Mouse (Mus musculus) cerebellum, adult 2 months (tissue): ENCODE results near the gene Mob3b. TPM values are rescaled to one million over a fixed set of nuclear protein-coding genes. Genes with fewer than 3 reads are reported as not detected.

Experiments used
- DNase-seq, 2 experiments: peaks; one replicate each; pipeline ENCODE4 v3.0.0; 2021
- H3K27ac ChIP-seq: fragments of 200-500 bp; 2 replicates; pipeline ENCODE4 v1.5.1; 2012; ENCODE audit warnings: low read length, control low read depth, inconsistent platforms; ENCODE audit not compliant: insufficient read depth
- H3K27me3 ChIP-seq: fragments of 200-500 bp; 2 replicates; pipeline ENCODE4 v1.6.1; 2012; ENCODE audit warnings: inconsistent platforms, mild to moderate bottlenecking, low read length, moderate library complexity; ENCODE audit not compliant: control insufficient read depth, insufficient read depth
- H3K4me1 ChIP-seq: fragments of 200-500 bp; 2 replicates; pipeline ENCODE4 v1.6.1; 2011; ENCODE audit warnings: low read length; ENCODE audit not compliant: control insufficient read depth, insufficient read depth
- H3K4me3 ChIP-seq: fragments of 200-500 bp; replicated peaks from 2 replicates; pipeline ENCODE3; 2011; ENCODE audit warnings: mild to moderate bottlenecking, low read depth, low read length, control low read depth; ENCODE audit not compliant: insufficient read depth
- CTCF ChIP-seq: fragments of 200-500 bp; IDR thresholded peaks from 2 replicates; pipeline ENCODE4 v1.5.1; 2011; ENCODE audit warnings: low read depth, mild to moderate bottlenecking, control low read depth, low read length, moderate library complexity, borderline replicate concordance; ENCODE audit not compliant: insufficient read depth
- POLR2A ChIP-seq: fragments of 200-500 bp; IDR thresholded peaks from 2 replicates; pipeline ENCODE4 v1.6.1; 2011; ENCODE audit warnings: low read length, control low read depth, borderline replicate concordance; ENCODE audit not compliant: insufficient read depth
- WGBS: fragments of 180-500 bp; shearing (Covaris S2); methylation state at CpG from one replicate; pipeline ENCODE4 v1.1.7; 2018; 5-methylcytosine and 5-hydroxymethylcytosine counted together
- polyA plus RNA-seq: library from polyadenylated mRNA; depleted of rRNA; stranded (reverse); fragments of >200 nt; gene quantifications from 2 replicates; pipeline ENCODE4 v1.2.3, GENCODE M21; 2012

Gene Mob3b
- polyA plus RNA-seq, 1 experiment, result 9.5 TPM

GRCm38 (mm10) chr4:35063146-35063719, 94.1 kb downstream of the Mob3b start:
- DNase-seq, result no peak
- Histone ChIP-seq H3K27me3 (no peaks in the 10 kb centered on the region), H3K27ac (no peak overlapping the region), H3K4me1 (no peaks in the 10 kb centered on the region), H3K4me3 (no peak overlapping the region)
- WGBS, result 80% methylated on average over 7 of the region's 7 CpGs
- TF ChIP-seq POLR2A (no peak), CTCF (no peak)

- H3K27ac ChIP-seq, result no peak overlapping the region
- 91% methylated on average over 1 of the region's 1 CpGs for WGBS
- TF ChIP-seq POLR2A (no peak), CTCF (no peak)
- H3K27me3 ChIP-seq, result no peaks in the 10 kb centered on the region
- H3K4me3 ChIP-seq, result no peak overlapping the region
- no peaks in the 10 kb centered on the region for H3K4me1 ChIP-seq
- no peak for DNase-seq
Measured at GRCm38 (mm10) chr4:35060964-35061363, 96.3 kb downstream of the Mob3b start.

GRCm38 (mm10) chr4:35060401-35060800, 96.9 kb downstream of the Mob3b start:
- no peaks in the 10 kb centered on the region for H3K27me3 ChIP-seq
- no peaks in the 10 kb centered on the region for H3K4me1 ChIP-seq
- no peak for TF ChIP-seq POLR2A
- no peak for TF ChIP-seq CTCF
- 93% methylated on average over 3 of the region's 3 CpGs for WGBS
- H3K4me3 ChIP-seq, result no peak overlapping the region
- H3K27ac ChIP-seq, result no peak overlapping the region
- DNase-seq, result no peak

GRCm38 (mm10) chr4:35054362-35054761, 102.9 kb downstream of the Mob3b start:
- Histone ChIP-seq H3K4me1 (no peaks in the 10 kb centered on the region), H3K4me3 (no peak overlapping the region), H3K27me3 (no peaks in the 10 kb centered on the region), H3K27ac (no peak overlapping the region)
- no peak for DNase-seq
- WGBS, result 83% methylated on average over 2 of the region's 2 CpGs
- TF ChIP-seq POLR2A (no peak), CTCF (no peak)

- Histone ChIP-seq H3K4me1 (no peaks in the 10 kb centered on the region), H3K27me3 (no peaks in the 10 kb centered on the region), H3K4me3 (no peak overlapping the region), H3K27ac (no peak overlapping the region)
- WGBS, result 87% methylated on average over 6 of the region's 6 CpGs
- DNase-seq, result no peak
- no peak for TF ChIP-seq CTCF
- TF ChIP-seq POLR2A, result no peak
Measured at GRCm38 (mm10) chr4:35052174-35052942, 104.9 kb downstream of the Mob3b start.

GRCm38 (mm10) chr4:35051152-35051551, 106.1 kb downstream of the Mob3b start:
- TF ChIP-seq POLR2A (no peak), CTCF (no peak)
- no peaks in the 10 kb centered on the region for H3K27me3 ChIP-seq
- DNase-seq, result no peak
- no peak overlapping the region for H3K4me3 ChIP-seq
- WGBS, result 52% methylated on average over 7 of the region's 7 CpGs
- H3K27ac ChIP-seq, result no peak overlapping the region
- no peaks in the 10 kb centered on the region for H3K4me1 ChIP-seq

GRCm38 (mm10) chr4:35049742-35050058, 107.6 kb downstream of the Mob3b start:
- no peak for DNase-seq
- no peak overlapping the region for H3K27ac ChIP-seq
- H3K4me3 ChIP-seq, result no peak overlapping the region
- TF ChIP-seq POLR2A, result no peak
- TF ChIP-seq CTCF, result no peak
- H3K4me1 ChIP-seq, result no peaks in the 10 kb centered on the region
- H3K27me3 ChIP-seq, result no peaks in the 10 kb centered on the region
- WGBS, result 90% methylated on average over 5 of the region's 5 CpGs
